Mouse (Mus musculus): Measurements from ENCODE around the gene Abcd3. TPM values are rescaled to one million over a fixed set of nuclear protein-coding genes. Genes with fewer than 3 reads are reported as not detected.

Gene Abcd3
- polyA plus RNA-seq, 1 experiment from 2014 or later, result 59.4 TPM

DNA sequence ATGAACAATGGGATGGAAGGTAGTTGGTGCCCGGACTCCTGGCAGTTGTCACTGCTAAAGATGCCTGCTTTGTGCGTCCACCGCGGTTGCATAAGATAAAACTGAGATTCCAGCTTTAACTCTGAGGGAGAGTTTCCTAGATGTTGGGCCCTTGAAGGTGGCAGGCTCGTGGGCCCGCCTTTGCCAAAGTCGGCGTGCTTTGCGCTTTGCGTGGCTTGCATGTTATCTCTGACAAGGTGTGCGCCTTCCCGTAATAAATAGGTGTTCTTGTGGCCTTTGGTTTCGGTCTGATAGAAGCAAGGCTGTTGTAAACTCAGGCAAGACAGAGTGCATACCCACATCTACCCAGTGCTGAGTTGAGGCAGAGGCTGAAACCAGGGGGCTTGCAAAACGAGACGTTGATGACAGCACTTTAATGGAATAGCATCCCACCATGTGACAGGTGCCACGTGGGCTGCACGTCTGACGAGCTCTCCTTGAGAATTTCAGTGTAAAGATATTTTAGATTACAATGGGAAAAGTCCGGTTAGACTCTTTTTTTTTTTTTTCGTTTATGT is 91.1 kb downstream of the Abcd3 start:
- Histone ChIP-seq H3K27me3 (ENCODE audit: control insufficient read depth, insufficient read depth, low read length) (peaks cover 5% of the 10 kb centered on the region; the same call in 1 of the 2 replicates), H3K9me3 (ENCODE audit: control insufficient read depth, low read length) (no peaks in the 10 kb centered on the region), H3K4me3 (ENCODE audit: low read depth, low read length) (peak overlapping the region; percentile 62), H3K4me1 (ENCODE audit: control insufficient read depth, insufficient read depth, low read length) (peaks cover 9% of the 10 kb centered on the region; the same call in 1 of the 2 replicates), H3K27ac (ENCODE audit: low read depth, low read length) (no peak overlapping the region), H3K4me2 (ENCODE audit: low read depth) (peak overlapping the region; percentile 50), H3K36me3 (ENCODE audit: control insufficient read depth, insufficient read depth, low read length) (no peaks in the 10 kb centered on the region), H3K9ac (ENCODE audit: low read length) (peak overlapping the region; percentile 14; the same call in 1 of the 2 replicates)
- ATAC-seq (ENCODE audit: insufficient read depth, low FRiP score, low TSS enrichment) (no peak), DNase-seq (ENCODE audit: low spot score) (no peak)
- WGBS, result 8% methylated on average over 20 of the region's 20 CpGs

DNA sequence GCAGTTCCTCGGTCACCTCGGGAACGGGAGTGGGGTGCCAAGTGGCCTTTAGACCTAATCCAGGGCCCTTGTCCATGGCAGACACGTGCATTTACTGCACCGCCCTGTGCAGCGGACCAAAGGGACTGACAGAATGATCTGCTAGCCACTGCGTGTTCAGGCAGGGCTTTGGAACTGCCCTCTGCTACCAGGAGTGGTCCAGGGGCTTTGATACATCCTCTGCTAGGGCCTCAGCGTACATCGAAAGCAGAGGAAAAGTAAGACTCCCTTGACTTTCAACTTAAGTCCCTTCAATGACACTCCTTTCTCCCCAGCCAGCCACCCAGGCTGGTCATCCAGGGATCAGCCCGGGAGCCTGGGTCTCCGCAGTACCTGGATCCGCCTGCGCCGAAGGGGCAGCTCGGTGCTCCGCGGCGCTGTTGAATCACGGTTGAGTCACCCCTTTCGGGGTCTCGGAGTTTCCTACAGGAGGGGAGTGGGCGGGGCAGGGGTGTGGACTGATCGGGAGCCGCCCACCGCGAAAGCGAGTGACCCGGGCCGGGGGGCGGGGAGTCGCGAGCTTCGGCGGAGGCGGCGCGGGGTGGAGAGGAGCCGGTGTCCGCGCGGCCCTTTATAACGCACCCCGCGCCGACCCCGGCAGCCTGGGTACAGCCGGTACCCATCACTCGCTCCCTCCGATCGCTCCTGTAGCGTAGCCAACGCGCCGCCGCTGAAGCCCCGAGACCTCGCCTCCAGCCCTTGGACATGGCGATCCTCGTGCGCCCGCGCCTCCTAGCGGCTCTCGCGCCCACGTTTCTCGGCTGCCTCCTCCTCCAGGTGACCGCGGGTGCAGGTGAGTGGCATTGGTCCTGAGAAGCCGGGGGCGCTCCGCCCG is 91.9 kb downstream of the Abcd3 start, which contains the start of gene F3:
TSS of gene F3 (plus strand) at position 567 of the 874 bp plus-strand sequence.
- H3K27me3 ChIP-seq (ENCODE audit: control insufficient read depth, insufficient read depth, low read length), result peaks cover 5% of the 10 kb centered on the region; the same call in 1 of the 2 replicates
- H3K27ac ChIP-seq (ENCODE audit: low read depth, low read length), result no peak within 1 kb of the TSS
- WGBS, result under 1% methylated on average over 66 of the region's 73 CpGs

DNA sequence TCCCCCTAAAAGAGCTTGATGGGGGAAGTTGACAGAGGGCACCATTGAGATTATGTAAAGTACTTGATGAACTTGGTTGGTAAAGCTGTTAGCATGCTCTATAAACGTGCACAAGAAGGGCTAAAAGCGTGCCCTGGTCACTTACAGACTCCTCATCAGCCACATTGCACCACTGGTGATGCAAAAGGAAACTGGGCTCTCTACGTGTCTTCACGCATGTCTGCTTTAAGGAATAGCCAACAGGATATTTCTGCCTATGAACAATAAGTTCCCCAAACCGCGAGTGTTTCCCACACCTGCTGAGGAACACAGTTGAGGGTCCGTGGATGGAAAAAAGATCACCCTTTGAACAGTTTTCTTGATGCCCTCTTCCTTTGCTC is 93.4 kb downstream of the Abcd3 start:
- H3K36me3 ChIP-seq (ENCODE audit: control insufficient read depth, insufficient read depth, low read length), result no peaks in the 10 kb centered on the region
- H3K4me3 ChIP-seq (ENCODE audit: low read depth, low read length), result no peak overlapping the region
- peaks cover 9% of the 10 kb centered on the region; the same call in 1 of the 2 replicates for H3K4me1 ChIP-seq (ENCODE audit: control insufficient read depth, insufficient read depth, low read length)
- peaks cover 5% of the 10 kb centered on the region; the same call in 1 of the 2 replicates for H3K27me3 ChIP-seq (ENCODE audit: control insufficient read depth, insufficient read depth, low read length)
- no peak overlapping the region for H3K4me2 ChIP-seq (ENCODE audit: low read depth)
- no peak overlapping the region for H3K9ac ChIP-seq (ENCODE audit: low read length)
- H3K27ac ChIP-seq (ENCODE audit: low read depth, low read length), result no peak overlapping the region
- DNase-seq (ENCODE audit: low spot score) (no peak), ATAC-seq (ENCODE audit: insufficient read depth, low FRiP score, low TSS enrichment) (no peak)
- 64% methylated on average over 7 of the region's 7 CpGs for WGBS
- H3K9me3 ChIP-seq (ENCODE audit: control insufficient read depth, low read length), result no peaks in the 10 kb centered on the region

More for the DNA sequence above, 91.9 kb downstream of the Abcd3 start, which contains the start of gene F3:
- Histone ChIP-seq H3K9ac (ENCODE audit: low read length) (peak within 1 kb of the TSS; percentile 49), H3K4me3 (ENCODE audit: low read depth, low read length) (peak within 1 kb of the TSS; percentile 62), H3K4me1 (ENCODE audit: control insufficient read depth, insufficient read depth, low read length) (peaks cover 9% of the 10 kb centered on the region; the same call in 1 of the 2 replicates), H3K36me3 (ENCODE audit: control insufficient read depth, insufficient read depth, low read length) (no peaks in the 10 kb centered on the region), H3K4me2 (ENCODE audit: low read depth) (peak within 1 kb of the TSS; percentile 50), H3K9me3 (ENCODE audit: control insufficient read depth, low read length) (no peaks in the 10 kb centered on the region)
- DNase-seq (ENCODE audit: low spot score), result peak; percentile 88
- ATAC-seq (ENCODE audit: insufficient read depth, low FRiP score, low TSS enrichment), result peak; percentile 86

DNA sequence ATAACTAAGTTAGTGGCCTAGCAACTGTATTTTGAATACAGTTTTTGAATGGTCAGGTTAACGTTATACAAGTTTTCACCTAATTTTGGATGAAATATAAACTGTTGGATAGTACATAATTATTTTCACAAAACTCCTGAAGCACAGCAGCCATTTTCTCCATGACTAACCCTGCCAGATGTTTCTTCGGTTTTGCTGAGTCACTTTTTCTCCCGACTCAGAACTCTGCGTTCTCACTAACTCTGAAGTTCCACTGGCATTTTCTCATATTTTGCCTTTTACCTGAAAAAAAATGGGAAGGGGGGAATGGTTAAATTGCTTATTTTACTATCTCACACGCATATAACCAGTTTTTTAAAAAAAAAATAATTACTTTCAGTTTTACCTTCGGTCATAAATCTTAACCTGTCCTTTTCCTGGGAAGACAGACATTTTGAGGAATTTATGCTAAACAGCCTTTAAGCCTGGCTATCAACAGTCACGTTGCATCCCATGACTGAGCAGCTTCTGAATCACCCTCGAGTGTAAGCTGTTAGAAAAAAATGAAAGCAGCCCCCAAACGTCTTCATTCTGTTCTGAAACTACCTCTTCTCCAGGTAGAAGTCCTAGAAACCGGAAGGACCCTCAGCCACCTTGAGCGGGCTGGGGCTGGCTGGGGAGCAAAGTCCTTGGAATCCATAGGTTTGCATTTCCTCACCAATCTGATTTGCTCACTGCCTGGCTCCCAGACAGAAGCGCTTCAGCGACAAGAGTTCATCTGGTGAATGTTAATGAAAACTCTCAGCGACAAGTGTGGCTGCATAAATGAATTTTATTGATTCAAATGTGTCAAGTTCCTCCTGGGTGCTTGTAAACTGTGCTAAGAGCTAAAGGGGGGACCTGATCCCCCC is 94.1 kb downstream of the Abcd3 start:
- Histone ChIP-seq H3K4me2 (ENCODE audit: low read depth) (no peak overlapping the region), H3K9ac (ENCODE audit: low read length) (no peak overlapping the region), H3K27ac (ENCODE audit: low read depth, low read length) (no peak overlapping the region), H3K27me3 (ENCODE audit: control insufficient read depth, insufficient read depth, low read length) (peaks cover 5% of the 10 kb centered on the region; the same call in 1 of the 2 replicates), H3K9me3 (ENCODE audit: control insufficient read depth, low read length) (no peaks in the 10 kb centered on the region), H3K4me3 (ENCODE audit: low read depth, low read length) (no peak overlapping the region), H3K36me3 (ENCODE audit: control insufficient read depth, insufficient read depth, low read length) (no peaks in the 10 kb centered on the region), H3K4me1 (ENCODE audit: control insufficient read depth, insufficient read depth, low read length) (peaks cover 9% of the 10 kb centered on the region; the same call in 1 of the 2 replicates)
- WGBS, result 51% methylated on average over 14 of the region's 14 CpGs
- DNase-seq (ENCODE audit: low spot score) (no peak), ATAC-seq (ENCODE audit: insufficient read depth, low FRiP score, low TSS enrichment) (no peak)

- H3K9ac ChIP-seq (ENCODE audit: low read length), result no peak overlapping the region
- peaks cover 5% of the 10 kb centered on the region; the same call in 1 of the 2 replicates for H3K27me3 ChIP-seq (ENCODE audit: control insufficient read depth, insufficient read depth, low read length)
- DNase-seq (ENCODE audit: low spot score) (no peak), ATAC-seq (ENCODE audit: insufficient read depth, low FRiP score, low TSS enrichment) (no peak)
- H3K27ac ChIP-seq (ENCODE audit: low read depth, low read length), result no peak overlapping the region
- H3K4me2 ChIP-seq (ENCODE audit: low read depth), result no peak overlapping the region
- H3K4me3 ChIP-seq (ENCODE audit: low read depth, low read length), result no peak overlapping the region
- H3K9me3 ChIP-seq (ENCODE audit: control insufficient read depth, low read length), result no peaks in the 10 kb centered on the region
- H3K36me3 ChIP-seq (ENCODE audit: control insufficient read depth, insufficient read depth, low read length), result no peaks in the 10 kb centered on the region
- peaks cover 9% of the 10 kb centered on the region; the same call in 1 of the 2 replicates for H3K4me1 ChIP-seq (ENCODE audit: control insufficient read depth, insufficient read depth, low read length)
- 84% methylated on average over 3 of the region's 3 CpGs for WGBS
Measured at GRCm38 (mm10) chr3:121719701-121720100, 95.4 kb downstream of the Abcd3 start.

DNA sequence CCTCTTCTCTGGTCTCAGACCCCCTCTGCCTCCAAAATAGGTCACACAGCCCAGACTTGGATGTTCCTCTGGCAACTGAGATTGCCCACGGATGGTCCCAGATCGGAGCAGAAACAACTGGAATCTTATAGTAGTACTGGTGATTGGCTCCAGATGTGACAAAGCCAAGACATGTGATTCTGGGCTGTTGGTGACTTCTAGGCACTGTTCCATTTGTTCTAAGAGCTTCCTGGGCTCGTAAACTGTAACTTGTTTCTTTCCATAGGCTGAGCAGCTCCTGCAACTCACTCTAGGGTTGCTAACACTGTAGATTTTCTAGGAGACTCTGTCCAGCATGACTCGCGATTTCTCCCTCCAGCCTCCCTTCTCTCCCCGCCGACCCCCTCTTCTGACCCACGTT is 96.4 kb downstream of the Abcd3 start:
- no peak for DNase-seq (ENCODE audit: low spot score)
- H3K27ac ChIP-seq (ENCODE audit: low read depth, low read length), result no peak overlapping the region
- no peak overlapping the region for H3K4me2 ChIP-seq (ENCODE audit: low read depth)
- ATAC-seq (ENCODE audit: insufficient read depth, low FRiP score, low TSS enrichment), result no peak
- WGBS, result 83% methylated on average over 8 of the region's 8 CpGs
- no peaks in the 10 kb centered on the region for H3K36me3 ChIP-seq (ENCODE audit: control insufficient read depth, insufficient read depth, low read length)
- peaks cover 7% of the 10 kb centered on the region; the same call in 1 of the 2 replicates for H3K4me1 ChIP-seq (ENCODE audit: control insufficient read depth, insufficient read depth, low read length)
- no peaks in the 10 kb centered on the region; the same call in 1 of the 2 replicates for H3K27me3 ChIP-seq (ENCODE audit: control insufficient read depth, insufficient read depth, low read length)
- no peak overlapping the region for H3K4me3 ChIP-seq (ENCODE audit: low read depth, low read length)
- H3K9me3 ChIP-seq (ENCODE audit: control insufficient read depth, low read length), result no peaks in the 10 kb centered on the region
- no peak overlapping the region for H3K9ac ChIP-seq (ENCODE audit: low read length)

DNA sequence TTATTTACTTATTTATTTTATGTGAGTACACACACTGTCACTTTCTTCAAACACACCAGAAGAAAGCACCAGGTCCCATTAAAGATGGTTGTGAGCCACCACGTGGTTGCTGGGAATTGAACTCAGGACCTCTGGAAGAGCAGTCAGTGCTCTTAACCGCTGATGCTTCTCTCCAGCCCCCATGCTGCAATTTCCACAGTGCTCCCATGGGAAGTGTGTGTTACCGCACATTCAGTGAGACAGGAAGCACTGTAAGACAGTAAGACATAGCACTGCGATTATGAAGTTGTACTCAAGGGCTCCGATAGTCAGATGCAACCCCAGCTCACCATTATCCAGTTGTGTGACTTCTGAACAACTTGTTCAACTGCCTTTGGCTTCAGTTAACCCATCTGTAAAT is 98.6 kb downstream of the Abcd3 start:
- no peak overlapping the region for H3K27ac ChIP-seq (ENCODE audit: low read depth, low read length)
- no peak for DNase-seq (ENCODE audit: low spot score)
- no peaks in the 10 kb centered on the region for H3K9me3 ChIP-seq (ENCODE audit: control insufficient read depth, low read length)
- no peak overlapping the region for H3K9ac ChIP-seq (ENCODE audit: low read length)
- 0 out of 2 replicates have a peak, but pooled peaks cover 2% of the 10 kb centered on the region for H3K4me1 ChIP-seq (ENCODE audit: control insufficient read depth, insufficient read depth, low read length)
- 90% methylated on average over 5 of the region's 5 CpGs for WGBS
- H3K4me2 ChIP-seq (ENCODE audit: low read depth), result no peak overlapping the region
- ATAC-seq (ENCODE audit: insufficient read depth, low FRiP score, low TSS enrichment), result no peak
- H3K36me3 ChIP-seq (ENCODE audit: control insufficient read depth, insufficient read depth, low read length), result no peaks in the 10 kb centered on the region
- H3K4me3 ChIP-seq (ENCODE audit: low read depth, low read length), result no peak overlapping the region
- H3K27me3 ChIP-seq (ENCODE audit: control insufficient read depth, insufficient read depth, low read length), result no peaks in the 10 kb centered on the region

- DNase-seq (ENCODE audit: low spot score) (no peak), ATAC-seq (ENCODE audit: insufficient read depth, low FRiP score, low TSS enrichment) (no peak)
- no peaks in the 10 kb centered on the region for H3K27me3 ChIP-seq (ENCODE audit: control insufficient read depth, insufficient read depth, low read length)
- 79% methylated on average over 6 of the region's 6 CpGs for WGBS
- H3K4me1 ChIP-seq (ENCODE audit: control insufficient read depth, insufficient read depth, low read length), result no peaks in the 10 kb centered on the region
- no peak overlapping the region for H3K9ac ChIP-seq (ENCODE audit: low read length)
- H3K4me2 ChIP-seq (ENCODE audit: low read depth), result no peak overlapping the region
- H3K36me3 ChIP-seq (ENCODE audit: control insufficient read depth, insufficient read depth, low read length), result no peaks in the 10 kb centered on the region
- H3K27ac ChIP-seq (ENCODE audit: low read depth, low read length), result no peak overlapping the region
- no peak overlapping the region for H3K4me3 ChIP-seq (ENCODE audit: low read depth, low read length)
- H3K9me3 ChIP-seq (ENCODE audit: control insufficient read depth, low read length), result no peaks in the 10 kb centered on the region
Measured at GRCm38 (mm10) chr3:121715741-121716459, 99.2 kb downstream of the Abcd3 start.
